Mouse (Mus musculus) NIH3T3 (cell line): ENCODE measurements around the gene Arrdc3.
"Not testable (repeated sequence)": the region's sequence is repeated elsewhere in the genome, so short reads cannot be mapped to it uniquely, and the experiment has no call there.

Source experiments
- DNase-seq: peaks from one replicate; pipeline ENCODE4 v3.0.0-alpha.2; 2012; ENCODE audit warnings: low read depth

The Arrdc3 gene

DNA sequence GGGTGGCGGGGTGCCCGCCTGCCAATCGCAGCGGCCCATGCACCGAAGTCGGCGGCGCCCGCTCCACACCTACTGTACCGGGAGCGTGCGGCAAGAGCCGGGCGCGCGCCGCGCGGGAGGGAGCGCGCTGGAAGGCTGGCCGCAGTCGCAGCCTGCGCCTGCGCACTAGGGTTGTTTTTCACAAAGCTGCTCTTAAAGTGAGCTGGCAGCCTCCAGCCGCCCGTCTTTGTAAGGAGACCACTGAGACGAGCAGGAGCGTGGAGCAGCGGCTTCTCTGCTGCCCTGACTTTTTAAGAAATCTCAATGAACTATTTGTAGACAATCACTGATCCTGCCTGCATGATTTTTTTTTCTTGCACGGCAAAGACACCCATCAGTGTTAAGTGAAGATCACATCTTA lies at the start of gene Arrdc3:
TSS of gene Arrdc3 (plus strand) at position 195 of the 400 bp plus-strand sequence.
- DNase-seq, result peak; percentile 99

DNA sequence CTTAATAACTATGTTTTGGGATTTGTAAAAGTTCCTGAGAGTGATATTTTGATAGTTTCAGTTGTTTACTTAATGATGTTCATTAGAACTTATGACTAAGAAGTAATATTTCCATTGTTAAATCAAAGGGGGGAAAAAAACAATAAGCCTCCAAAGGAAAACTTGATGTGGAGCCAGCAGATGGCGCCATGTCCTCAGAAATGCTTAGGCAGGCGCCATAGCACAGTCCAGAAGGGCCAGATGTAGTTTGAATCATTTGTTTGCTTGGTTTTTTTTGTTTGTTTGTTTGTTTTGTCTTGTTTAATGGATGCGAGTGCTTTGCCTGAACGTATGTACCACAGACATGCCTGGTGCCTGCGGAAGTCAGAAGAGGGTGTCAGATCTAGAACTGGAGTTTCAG lies 21.0 kb upstream of the Arrdc3 start:
- peak; percentile 81 for DNase-seq

- DNase-seq, result peak; percentile 41
These were observed 19.0 kb upstream of the Arrdc3 start for GRCm38 (mm10) chr13:80864195-80864594.

- no peak for DNase-seq
These were observed 8.1 kb upstream of the Arrdc3 start for GRCm38 (mm10) chr13:80875126-80875525.

DNA sequence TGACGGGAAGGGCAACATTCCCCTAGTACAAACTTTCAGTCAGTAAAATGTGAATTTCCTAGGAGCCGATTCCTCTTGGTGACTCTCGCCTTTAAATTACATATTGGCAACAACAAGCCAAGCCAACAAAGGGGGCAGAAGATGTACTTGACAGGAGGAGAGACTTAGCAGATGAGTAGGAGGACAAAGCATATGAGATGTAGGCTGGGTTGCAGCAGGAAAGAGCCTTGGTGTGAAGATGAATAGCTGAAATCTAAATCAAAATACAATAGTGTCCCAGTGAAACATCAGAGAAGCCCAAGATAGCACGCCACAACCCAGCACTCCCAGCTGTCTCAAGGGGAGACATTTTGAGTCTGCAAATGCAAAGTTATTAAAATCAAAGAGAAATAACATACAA lies 2.4 kb upstream of the Arrdc3 start:
- DNase-seq, result no peak

- peak; percentile 89 for DNase-seq
These were observed 1.3 kb upstream of the Arrdc3 start for GRCm38 (mm10) chr13:80881722-80882500.

DNA sequence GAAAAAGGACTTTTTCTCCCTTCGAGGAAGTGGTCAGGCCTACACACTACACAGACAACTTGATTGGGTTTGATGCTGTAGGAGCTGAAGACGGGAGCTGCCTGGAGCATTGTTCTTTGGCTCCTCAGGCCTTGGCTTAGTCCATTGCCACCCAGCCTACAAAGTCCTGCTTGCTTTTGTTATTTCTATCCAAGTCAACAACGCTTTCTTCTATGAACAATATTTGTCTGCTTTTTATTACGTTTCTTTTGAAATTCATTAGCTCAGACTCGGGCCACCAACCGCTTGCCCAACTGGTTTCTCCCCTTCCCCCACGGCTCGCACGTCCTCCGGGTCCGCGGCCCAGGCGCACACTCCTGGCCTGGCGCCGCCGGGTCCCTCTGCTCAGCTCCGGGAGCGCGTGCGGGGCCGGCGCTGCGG lies 458 bp upstream of the Arrdc3 start:
- no peak for DNase-seq

GRCm38 (mm10) chr13:80883649-80884376 lies 629 bp downstream of the Arrdc3 start:
- peak; percentile 45 for DNase-seq

DNA sequence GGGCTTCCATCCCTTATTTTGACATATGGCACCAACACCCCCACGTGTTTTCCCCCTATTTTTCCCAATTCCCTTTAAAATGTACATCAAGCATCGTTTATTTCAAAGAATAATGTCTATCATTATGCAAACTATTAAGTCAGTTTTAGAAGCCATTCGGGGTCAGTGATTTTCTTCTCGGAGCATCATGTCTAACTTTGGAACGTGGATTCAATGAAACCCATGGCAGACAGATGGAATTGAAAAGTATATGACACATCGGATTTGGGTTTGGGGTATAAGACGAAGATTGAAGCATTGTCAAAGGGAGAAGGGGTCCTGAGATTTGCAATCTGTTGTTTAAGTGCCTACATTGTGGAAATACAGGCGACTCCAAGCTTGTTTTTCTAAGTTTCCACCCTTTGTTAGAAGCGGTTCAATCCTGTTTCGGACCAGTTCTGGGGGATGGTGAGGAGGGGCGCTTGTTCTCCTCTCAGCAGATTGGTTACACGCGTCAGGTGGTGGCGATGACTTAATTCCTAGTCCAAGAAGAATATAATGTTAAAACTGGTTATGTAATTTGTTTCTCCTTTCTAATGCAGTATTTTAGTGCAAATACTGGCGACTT lies 1.3 kb downstream of the Arrdc3 start:
- peak; percentile 90 for DNase-seq

- DNase-seq, result peak; percentile 96
These were observed 2.1 kb downstream of the Arrdc3 start for GRCm38 (mm10) chr13:80885103-80885833.

GRCm38 (mm10) chr13:80885834-80886663 lies 2.9 kb downstream of the Arrdc3 start:
- DNase-seq, result peak; percentile 97

GRCm38 (mm10) chr13:80886664-80887210 lies 3.6 kb downstream of the Arrdc3 start:
- no peak for DNase-seq

DNA sequence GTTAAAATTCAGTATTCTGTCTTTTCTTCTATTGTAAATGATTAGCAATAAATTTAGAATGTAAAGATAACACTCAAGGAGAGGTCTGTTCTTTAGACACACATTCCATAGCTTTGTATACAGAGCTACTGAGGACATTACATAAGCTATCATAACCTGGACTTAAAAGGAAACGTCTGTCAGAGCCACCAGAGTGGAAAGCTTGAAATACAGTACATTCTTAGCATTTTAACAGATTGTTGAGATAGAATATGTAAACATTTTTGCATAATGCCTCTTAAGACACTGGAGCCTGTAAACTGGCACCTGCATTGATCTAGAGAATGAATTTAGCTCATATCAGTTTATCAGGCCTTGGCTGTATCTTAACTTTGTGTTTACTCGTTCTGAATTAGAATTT lies 4.7 kb downstream of the Arrdc3 start:
- no peak for DNase-seq

DNA sequence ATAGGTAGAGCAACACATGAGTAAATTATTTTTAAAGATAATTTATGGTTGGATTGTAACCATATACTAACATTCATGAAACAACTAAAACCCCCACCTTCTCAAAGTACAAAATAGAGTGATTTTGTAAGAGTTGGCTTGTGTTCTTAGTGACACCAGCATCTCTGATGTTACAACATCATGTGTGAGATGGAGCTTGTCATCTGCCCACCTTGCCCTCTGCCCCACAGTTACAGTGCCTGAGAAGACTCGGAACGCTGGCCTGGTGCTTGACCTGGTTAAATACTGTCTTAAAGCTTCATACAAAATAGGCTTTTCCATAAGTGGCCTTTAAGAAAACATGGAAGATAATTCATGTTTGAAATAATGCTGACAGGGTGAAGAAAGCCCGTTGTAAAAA lies 11.7 kb downstream of the Arrdc3 start:
- not testable (repeated sequence) for DNase-seq

GRCm38 (mm10) chr13:80897411-80897810 lies 14.2 kb downstream of the Arrdc3 start:
- DNase-seq, result no peak

DNA sequence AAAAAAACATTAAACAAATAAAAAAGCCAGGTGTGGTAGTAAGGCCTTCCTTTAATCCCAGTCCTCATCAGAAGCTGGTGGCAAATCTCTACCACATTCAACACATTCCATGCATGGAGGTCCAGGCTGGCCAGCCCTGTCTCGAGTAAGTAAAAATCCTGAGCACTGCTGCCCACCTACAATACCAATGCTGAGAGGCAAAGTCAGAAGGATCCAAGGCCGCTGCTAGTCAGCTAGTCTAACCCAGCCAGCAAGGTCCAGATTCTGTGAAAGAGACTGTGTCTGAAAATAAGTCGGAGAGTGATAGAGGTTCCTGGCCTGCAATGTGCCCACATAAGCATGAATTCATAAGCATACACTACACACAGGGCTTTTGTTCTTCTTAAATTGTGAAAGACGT lies 14.9 kb downstream of the Arrdc3 start:
- DNase-seq, result no peak

GRCm38 (mm10) chr13:80899435-80900029 lies 16.3 kb downstream of the Arrdc3 start:
- no peak for DNase-seq

DNA sequence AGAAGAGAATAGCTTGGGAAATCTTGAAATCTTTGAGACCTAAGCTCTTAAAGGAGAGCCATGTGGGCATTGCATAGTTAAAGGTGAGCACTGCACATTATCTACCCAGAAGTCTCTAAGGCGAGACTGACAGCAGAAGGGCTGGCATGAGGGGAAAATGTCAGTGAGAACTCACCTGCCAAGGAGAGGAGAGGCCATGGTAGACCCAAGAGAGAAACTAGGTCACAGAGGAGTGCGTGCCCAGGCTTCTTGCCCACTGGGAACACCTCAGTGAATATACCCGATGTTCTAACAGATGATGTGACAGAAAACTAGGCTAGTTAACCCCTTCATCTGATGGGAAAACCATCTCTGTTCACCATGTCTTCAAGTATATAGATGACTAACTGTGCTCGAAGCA lies 18.2 kb downstream of the Arrdc3 start:
- DNase-seq, result no peak

DNA sequence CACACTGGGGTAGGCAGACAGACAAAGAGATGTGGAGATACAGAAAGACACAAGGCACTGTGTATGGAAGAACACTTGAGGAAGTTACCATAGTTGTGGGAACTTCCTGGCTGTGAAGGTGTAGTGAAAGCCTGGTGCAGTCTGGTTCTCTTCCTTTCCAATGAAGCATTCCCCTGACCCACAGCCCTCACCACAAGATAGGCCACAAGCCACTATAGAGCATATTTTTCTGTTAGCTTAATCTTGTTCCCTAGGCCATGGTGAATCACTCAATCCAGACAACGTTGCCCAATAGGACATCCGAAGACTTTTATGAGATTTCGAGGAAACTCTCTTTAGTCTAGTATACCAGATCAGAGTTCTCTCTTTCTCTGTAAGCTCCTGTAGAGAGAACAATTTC lies 19.6 kb downstream of the Arrdc3 start:
- DNase-seq, result peak; percentile 27

DNA sequence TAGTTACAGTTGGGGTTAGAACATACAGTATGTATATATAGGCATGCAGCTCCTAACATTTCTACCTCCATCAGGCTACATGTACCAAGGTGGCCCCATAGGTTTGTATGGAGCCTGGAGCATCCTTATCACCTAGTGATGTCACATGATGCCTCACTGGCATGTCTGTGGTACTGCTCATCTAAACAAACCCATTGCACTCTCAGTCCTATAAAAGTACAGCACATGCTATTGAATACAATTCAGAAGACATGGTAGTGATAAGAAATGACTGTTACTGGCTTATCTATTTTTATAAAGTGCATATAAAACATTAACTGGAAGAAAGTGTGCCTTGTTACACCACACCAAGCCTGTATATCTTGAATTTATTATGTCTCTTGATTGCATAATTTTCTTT lies 30.2 kb downstream of the Arrdc3 start:
- no peak for DNase-seq

DNA sequence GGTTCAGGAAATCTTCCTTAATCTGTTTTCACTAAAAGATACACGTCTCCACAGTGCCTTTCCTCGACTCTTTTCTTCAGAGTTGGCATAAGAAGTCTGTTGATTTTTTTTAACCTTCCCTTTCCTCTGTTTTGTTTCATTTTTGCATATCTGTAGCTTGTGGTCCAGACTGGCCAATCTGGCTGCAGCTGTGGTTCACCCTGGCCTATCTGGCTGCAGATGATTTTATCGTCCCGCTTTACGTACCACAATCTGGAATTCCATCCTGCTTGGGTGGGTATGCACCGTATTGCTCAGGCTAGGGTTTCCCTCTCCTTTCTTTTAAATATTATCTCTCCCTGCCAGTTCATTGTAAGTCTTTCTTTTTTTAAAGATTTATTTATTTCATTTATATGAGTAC lies 37.8 kb downstream of the Arrdc3 start:
- no peak for DNase-seq
